Mouse (Mus musculus) adrenal gland, adult 2 months (tissue): ENCODE measurements at regions not wholly inside any gene's neighbourhood (a gene's known extent, or its start where the extent isn't known, plus 50 kb on each side); places are given as distances from the start of the nearest gene placed in this dataset.

Source experiments
- DNase-seq: peaks from one replicate; pipeline ENCODE4 v3.0.0; 2021

DNA sequence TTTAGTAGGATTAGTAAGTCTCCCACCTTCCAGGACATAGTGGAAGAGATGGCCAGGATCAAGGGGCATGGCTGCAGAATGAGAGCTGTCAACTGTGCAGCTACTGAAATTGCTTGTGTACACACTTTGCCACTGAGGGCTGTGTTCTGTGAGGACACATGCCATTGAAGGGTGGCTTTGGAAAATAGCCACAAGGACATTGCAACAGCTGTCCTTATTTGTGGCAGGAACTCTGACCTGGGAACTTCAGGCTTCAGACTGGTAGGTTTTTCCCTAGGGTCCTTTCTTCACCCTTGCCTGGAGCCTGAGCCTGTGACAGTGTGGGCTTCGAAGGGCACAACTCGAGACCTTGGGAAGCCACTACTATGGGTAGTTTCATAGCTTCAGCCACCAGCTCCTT is 64.2 kb upstream of the Ywhaq start:
- peak; percentile 46 for DNase-seq

- no peak for DNase-seq
Observed at GRCm38 (mm10) chr12:21480226-21480625, 62.8 kb upstream of the Ywhaq start.

DNA sequence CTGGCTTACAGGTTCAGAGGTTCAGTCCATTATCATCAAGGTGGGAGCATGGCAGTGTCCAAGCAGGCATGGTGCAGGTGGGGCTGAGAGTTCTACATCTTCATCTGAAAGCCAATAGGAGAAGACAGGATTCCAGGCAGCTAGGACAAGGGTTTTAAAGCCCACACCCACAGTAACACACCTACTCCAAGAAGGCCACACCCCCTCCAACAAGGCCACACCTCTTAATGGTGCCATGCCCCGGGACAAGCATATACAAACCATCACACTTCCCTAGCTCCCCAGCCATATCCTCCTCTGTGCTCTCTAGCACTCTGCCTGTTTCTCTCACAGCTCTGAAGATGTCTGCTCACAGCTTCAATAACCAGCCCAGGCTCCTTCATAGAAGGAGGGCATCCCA is 61.8 kb upstream of the Ywhaq start:
- DNase-seq = no peak

DNA sequence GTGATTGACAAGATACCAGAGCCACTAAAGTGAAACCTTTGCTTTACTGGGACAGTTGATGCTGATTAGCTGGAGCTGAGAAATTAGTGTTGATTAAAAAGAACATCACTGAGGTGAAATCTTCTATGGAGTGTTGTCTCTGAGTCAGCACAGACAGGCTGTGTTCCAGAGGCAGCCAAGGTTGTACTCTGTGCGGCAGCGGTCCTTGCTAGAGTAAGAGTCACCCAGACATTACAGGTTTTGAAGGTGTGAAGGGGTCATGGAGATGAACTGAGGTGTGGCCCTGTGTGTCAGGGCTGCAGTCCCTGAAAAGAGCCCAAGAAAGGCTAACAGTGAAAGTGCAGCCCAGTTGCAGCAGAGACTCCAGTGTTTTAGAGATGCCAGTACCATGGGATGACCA is 59.1 kb upstream of the Ywhaq start:
- peak; percentile 41 for DNase-seq

- no peak for DNase-seq
Observed at GRCm38 (mm10) chr12:21472951-21473710, 55.7 kb upstream of the Ywhaq start.

GRCm38 (mm10) chr12:21472487-21472886 is 55.0 kb upstream of the Ywhaq start:
- no peak for DNase-seq

- no peak for DNase-seq
Observed at GRCm38 (mm10) chr12:21471986-21472385, 54.5 kb upstream of the Ywhaq start.

DNA sequence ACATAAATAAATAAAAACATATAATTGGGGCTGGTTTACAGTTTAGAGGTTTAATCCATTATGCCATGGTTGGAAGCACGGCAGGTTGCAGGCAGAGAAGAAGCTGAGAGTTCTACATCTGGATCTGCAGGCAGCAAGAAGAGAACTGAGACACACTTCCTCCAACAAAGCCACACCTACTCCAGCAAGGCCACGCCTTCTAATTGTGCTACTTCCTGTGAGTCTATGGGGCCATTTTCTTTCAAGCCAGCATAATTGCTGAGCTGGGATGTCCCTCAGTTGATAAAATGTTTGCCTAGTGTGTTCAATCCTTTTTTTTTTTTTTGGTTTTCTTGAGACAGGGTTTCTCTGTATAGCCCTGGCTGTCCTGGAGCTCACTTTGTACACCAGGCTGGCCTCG is 52.8 kb upstream of the Ywhaq start:
- no peak for DNase-seq
